Mouse (Mus musculus) CH12.LX (cell line): ENCODE results near the gene Clnk. TPM values are rescaled to one million over a fixed set of nuclear protein-coding genes. Genes with fewer than 3 reads are reported as not detected.

ENCODE experiments used
- DNase-seq: peaks from one replicate; pipeline ENCODE4 v3.0.0-alpha.2; 2013; ENCODE audit errors: extremely low read depth
- H3K27ac ChIP-seq: 2 replicates; pipeline ENCODE4 v1.5.1; 2012; ENCODE audit warnings: low read depth, mild to moderate bottlenecking, control low read depth, moderate library complexity; ENCODE audit not compliant: insufficient read depth
- H3K27me3 ChIP-seq: replicated peaks from 2 replicates; pipeline ENCODE3; 2012; ENCODE audit warnings: inconsistent platforms
- H3K36me3 ChIP-seq, 2 experiments: replicated peaks in 1 of 2; 2 replicates each; pipeline versions ENCODE3 to v1.6.1; 2012; ENCODE audit warnings: inconsistent platforms in 1 of 2, low read length in 1 of 2, mild to moderate bottlenecking in 1 of 2, mixed read lengths in 1 of 2, moderate library complexity in 1 of 2; ENCODE audit not compliant: control insufficient read depth in 1 of 2, insufficient read depth in 1 of 2
- H3K4me1 ChIP-seq, 2 experiments: 2 replicates each; pipeline ENCODE4 v1.6.1; 2012; ENCODE audit warnings: inconsistent platforms in 1 of 2, moderate library complexity in 1 of 2; ENCODE audit not compliant: insufficient read depth in 2 of 2, control insufficient read depth in 1 of 2
- H3K4me2 ChIP-seq: 2 replicates; pipeline ENCODE4 v1.6.1; 2012; ENCODE audit warnings: low read depth, mild to moderate bottlenecking, control low read depth; ENCODE audit not compliant: poor library complexity, insufficient read depth, severe bottlenecking
- H3K4me3 ChIP-seq, 3 experiments: fragments of 150-350 bp in 1 of 3; sonication (generic) in 1 of 3; replicated peaks in 1 of 3; 2 replicates each; pipeline versions ENCODE3 to v1.5.1; 2011 to 2012; ENCODE audit warnings: low read depth in 2 of 3, low read length in 2 of 3, mild to moderate bottlenecking in 2 of 3, moderate library complexity in 2 of 3, control low read depth in 1 of 3, improper control_type of control experiment in 1 of 3, inconsistent platforms in 1 of 3, mixed read lengths in 1 of 3; ENCODE audit not compliant: poor library complexity in 1 of 3
- H3K79me2 ChIP-seq: replicated peaks from 2 replicates; pipeline ENCODE4 v1.6.1; 2012; ENCODE audit warnings: mild to moderate bottlenecking, moderate library complexity; ENCODE audit not compliant: control insufficient read depth, poor library complexity, insufficient read depth, severe bottlenecking; ENCODE audit errors: extremely low read depth
- H3K9ac ChIP-seq: 2 replicates; pipeline ENCODE4 v1.6.1; 2012; ENCODE audit warnings: low read depth, mild to moderate bottlenecking, control low read depth, moderate library complexity; ENCODE audit not compliant: insufficient read depth
- H3K9me3 ChIP-seq: replicated peaks from 2 replicates; pipeline ENCODE3; 2012; ENCODE audit warnings: low read length, inconsistent platforms, mixed read lengths
- CTCF ChIP-seq, 2 experiments: IDR thresholded peaks in 1 of 2; conservative IDR thresholded peaks in 1 of 2; 2 replicates each; pipeline ENCODE4 v1.5.1; 2011 to 2012; ENCODE audit warnings: low read depth in 2 of 2, low read length in 2 of 2, improper control_type of control experiment in 1 of 2, inconsistent platforms in 1 of 2, mild to moderate bottlenecking in 1 of 2, moderate library complexity in 1 of 2
- E2F4 ChIP-seq: IDR thresholded peaks from 2 replicates; pipeline ENCODE4 v1.6.1; 2011; ENCODE audit warnings: low read depth, low read length, improper control_type of control experiment; ENCODE audit not compliant: insufficient replicate concordance
- ELF1 ChIP-seq: IDR thresholded peaks from 2 replicates; pipeline ENCODE4 v1.6.1; 2014; ENCODE audit warnings: low read depth, mild to moderate bottlenecking, inconsistent platforms, low read length, improper control_type of control experiment
- EP300 ChIP-seq: IDR thresholded peaks from 2 replicates; pipeline ENCODE4 v1.6.1; 2011; ENCODE audit warnings: low read length, improper control_type of control experiment
- ETS1 ChIP-seq: conservative IDR thresholded peaks from 2 replicates; pipeline ENCODE4 v1.6.1; 2012; ENCODE audit warnings: low read depth, mild to moderate bottlenecking, inconsistent platforms, low read length, improper control_type of control experiment, moderate library complexity
- GABPA ChIP-seq: IDR thresholded peaks from 2 replicates; pipeline ENCODE4 v1.6.1; 2012; ENCODE audit warnings: low read depth, low read length, improper control_type of control experiment, inconsistent platforms; ENCODE audit not compliant: insufficient replicate concordance
- IRF4 ChIP-seq: IDR thresholded peaks from 2 replicates; pipeline ENCODE4 v1.6.1; 2014; ENCODE audit warnings: low read depth, mild to moderate bottlenecking, inconsistent platforms, low read length, improper control_type of control experiment
- JUN ChIP-seq: IDR thresholded peaks from 2 replicates; pipeline ENCODE4 v1.6.1; 2011; ENCODE audit warnings: low read depth, mild to moderate bottlenecking, low read length, improper control_type of control experiment, moderate library complexity; ENCODE audit not compliant: insufficient read depth
- KAT2A ChIP-seq: IDR thresholded peaks from 2 replicates; pipeline ENCODE4 v1.6.1; 2012; ENCODE audit warnings: low read length, improper control_type of control experiment, inconsistent platforms; ENCODE audit not compliant: insufficient replicate concordance
- MAFK ChIP-seq: IDR thresholded peaks from 2 replicates; pipeline ENCODE4 v1.6.1; 2011; ENCODE audit warnings: low read length, improper control_type of control experiment; ENCODE audit not compliant: insufficient replicate concordance
- MAX ChIP-seq: IDR thresholded peaks from 2 replicates; pipeline ENCODE4 v1.6.1; 2011; ENCODE audit warnings: low read length, improper control_type of control experiment
- MYC ChIP-seq: IDR thresholded peaks from 2 replicates; pipeline ENCODE4 v1.6.1; 2011; ENCODE audit warnings: low read depth, mild to moderate bottlenecking, improper control_type of control experiment, low read length
- NRF1 ChIP-seq: IDR thresholded peaks from 2 replicates; pipeline ENCODE4 v1.6.1; 2014; ENCODE audit warnings: low read depth, mild to moderate bottlenecking, inconsistent platforms, low read length, improper control_type of control experiment, moderate library complexity
- POLR2AphosphoS2 ChIP-seq: IDR thresholded peaks from 2 replicates; pipeline ENCODE4 v1.6.1; 2011; ENCODE audit warnings: low read depth, low read length, improper control_type of control experiment
- RAD21 ChIP-seq: IDR thresholded peaks from 2 replicates; pipeline ENCODE4 v1.6.1; 2011; ENCODE audit warnings: low read depth, mild to moderate bottlenecking, low read length, improper control_type of control experiment, moderate library complexity
- TBP ChIP-seq: conservative IDR thresholded peaks from 2 replicates; pipeline ENCODE4 v1.6.1; 2011; ENCODE audit warnings: low read depth, low read length, improper control_type of control experiment
- UBTF ChIP-seq: IDR thresholded peaks from 2 replicates; pipeline ENCODE4 v1.6.1; 2012; ENCODE audit warnings: low read depth, mild to moderate bottlenecking, inconsistent platforms, low read length, improper control_type of control experiment, moderate library complexity
- USF2 ChIP-seq: conservative IDR thresholded peaks from 2 replicates; pipeline ENCODE4 v1.6.1; 2011; ENCODE audit warnings: low read depth, low read length, improper control_type of control experiment
- ZC3H11A ChIP-seq: IDR thresholded peaks from 2 replicates; pipeline ENCODE4 v1.6.1; 2012; ENCODE audit warnings: low read depth, mild to moderate bottlenecking, inconsistent platforms, low read length, improper control_type of control experiment
- ZMIZ1 ChIP-seq: IDR thresholded peaks from 2 replicates; pipeline ENCODE4 v1.6.1; 2012; ENCODE audit warnings: low read depth, mild to moderate bottlenecking, inconsistent platforms, low read length, improper control_type of control experiment
- dilution Hi-C: fragments of 300-500 bp; cut with MboI; formaldehyde crosslinking; loops from 2 replicates; pipeline ENCODE4 v1.14.3; 2020; ENCODE audit warnings: low sequenced_read_pairs; ENCODE audit not compliant: extremely low pct_unique_long_range_greater_than_20kb, extremely low pct_ligation_motif_present
- in situ Hi-C: fragments of 300-500 bp; cut with MboI; formaldehyde crosslinking; loops from 3 replicates; pipeline ENCODE4 v1.14.3; 2019; ENCODE audit warnings: low sequenced_read_pairs, low pct_ligation_motif_present, low pct_unique_long_range_greater_than_20kb, mixed read lengths
- polyA plus RNA-seq: library from polyadenylated mRNA; unstranded; fragments of >175 nt; gene quantifications from 2 replicates; pipeline ENCODE4 v1.2.1, GENCODE M21; 2012; ENCODE audit warnings: low read depth; ENCODE audit not compliant: insufficient read length
- total RNA-seq, 2 experiments: library from RNA; depleted of rRNA; stranded (reverse); fragments of 300-350 nt in 1 of 2; fragments of >200 nt in 1 of 2; gene quantifications; 2 replicates each; pipeline ENCODE4 v1.2.3; 2012 to 2014

The Clnk gene
- total and polyA plus RNA-seq, 3 experiments = not detected

DNA sequence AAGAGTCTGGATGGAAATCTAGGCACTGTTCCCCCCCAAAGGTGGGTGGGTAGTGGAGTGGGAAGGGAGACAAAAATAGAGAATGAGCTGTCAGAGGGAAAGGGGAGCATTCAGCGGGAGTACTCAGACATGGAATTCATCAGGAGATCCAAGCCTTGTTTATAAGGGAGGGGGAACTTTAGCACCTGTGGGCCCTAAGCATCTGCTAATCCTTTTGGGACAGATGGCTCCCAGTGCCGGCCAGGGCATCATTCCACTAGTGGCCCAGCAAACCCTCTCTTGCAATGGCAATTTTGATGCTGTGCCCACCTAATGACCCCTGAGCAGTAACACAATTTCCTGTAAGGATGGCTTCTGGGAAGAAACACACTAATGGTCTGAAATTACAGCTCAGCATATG, 5.0 kb downstream of the Clnk start:
- no peak overlapping the region for H3K27ac ChIP-seq
- H3K4me2 ChIP-seq = no peak overlapping the region
- no peaks in the 10 kb centered on the region for H3K27me3 ChIP-seq
- DNase-seq = no peak
- dilution Hi-C loops (no loop called here), in situ Hi-C loops (no loop called here)
- H3K4me3 ChIP-seq = no peak overlapping the region
- H3K9ac ChIP-seq = no peak overlapping the region
- H3K36me3 ChIP-seq = no peaks in the 10 kb centered on the region
- peaks cover 0 to 3% of the 10 kb centered on the region in 2 experiments; a peak in 1 of 4 replicates for H3K4me1 ChIP-seq
- TF ChIP-seq TBP (no peak), CTCF (conservative IDR thresholded peaks at IDR 0.05 in 1 of 2, IDR thresholded peaks at IDR 0.05 in 1 of 2; ENCODE audit: low read depth in 2 of 2, low read length in 2 of 2) (no peak)
- no peaks in the 10 kb centered on the region for H3K9me3 ChIP-seq
- H3K79me2 ChIP-seq = no peaks in the 10 kb centered on the region

DNA sequence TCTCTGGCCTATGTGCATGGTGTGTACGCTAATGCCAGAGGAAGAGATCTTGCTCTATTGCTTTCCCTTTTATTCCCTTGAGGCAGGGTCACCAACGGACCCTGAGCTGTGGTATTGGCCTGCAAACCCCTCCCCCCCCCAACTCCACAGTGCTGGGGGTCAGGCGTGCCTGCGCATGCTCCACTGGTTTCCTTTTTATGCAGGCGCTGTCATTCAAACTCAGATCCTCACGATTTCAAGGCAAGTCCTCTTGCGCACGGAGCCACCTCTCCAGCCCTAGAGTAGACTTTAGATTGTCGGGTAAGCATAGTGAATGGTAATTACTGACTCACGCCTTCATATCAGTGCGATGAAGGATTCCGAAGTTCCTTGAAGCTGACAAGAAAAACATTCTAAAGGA, 6.1 kb downstream of the Clnk start:
- H3K79me2 ChIP-seq = no peaks in the 10 kb centered on the region
- no peak for DNase-seq
- in situ Hi-C loops = no loop called here

DNA sequence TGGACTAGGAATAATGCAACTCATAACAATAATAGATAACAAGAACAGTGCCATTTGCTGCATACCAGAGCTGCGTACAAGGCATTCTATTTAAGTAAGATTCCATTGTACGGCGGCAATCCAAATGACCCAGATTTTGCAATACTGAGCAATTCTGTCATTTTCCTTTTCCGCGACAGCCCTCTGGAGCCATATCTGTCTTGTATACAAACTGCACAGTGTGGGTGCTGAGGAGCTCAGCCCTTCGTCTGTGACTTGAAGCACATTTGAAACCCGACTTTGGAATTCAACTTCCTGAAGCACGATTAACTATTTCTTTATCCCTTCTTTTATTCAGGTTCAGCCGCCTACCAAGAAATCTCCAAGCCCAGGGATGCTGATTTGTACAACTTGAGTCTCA, 6.6 kb downstream of the Clnk start:
- Histone ChIP-seq H3K79me2 (no peaks in the 10 kb centered on the region), H3K36me3 (no peaks in the 10 kb centered on the region), H3K4me1 (peaks cover 0 to 4% of the 10 kb centered on the region in 2 experiments; a peak in 1 of 4 replicates), H3K27me3 (no peaks in the 10 kb centered on the region), H3K9ac (no peak overlapping the region), H3K4me3 (no peak overlapping the region)
- dilution Hi-C loops = no loop called here
- no peak for TF ChIP-seq E2F4
- TF ChIP-seq, all 38 proteins: peak for 0
- Histone ChIP-seq H3K27ac (no peak overlapping the region), H3K9me3 (no peaks in the 10 kb centered on the region), H3K4me2 (no peak overlapping the region)
- in situ Hi-C loops = no loop called here
- no peak for DNase-seq

More for the DNA sequence above, 6.1 kb downstream of the Clnk start:
- dilution Hi-C loops = no loop called here
- H3K4me1 ChIP-seq = peaks cover 0 to 3% of the 10 kb centered on the region in 2 experiments; a peak in 1 of 4 replicates
- H3K27ac ChIP-seq = no peak overlapping the region
- no peak for TF ChIP-seq ZC3H11A
- H3K9ac ChIP-seq = no peak overlapping the region
- H3K36me3 ChIP-seq = no peaks in the 10 kb centered on the region
- H3K4me2 ChIP-seq = no peak overlapping the region
- no peaks in the 10 kb centered on the region for H3K27me3 ChIP-seq
- no peak overlapping the region for H3K4me3 ChIP-seq
- H3K9me3 ChIP-seq = no peaks in the 10 kb centered on the region

DNA sequence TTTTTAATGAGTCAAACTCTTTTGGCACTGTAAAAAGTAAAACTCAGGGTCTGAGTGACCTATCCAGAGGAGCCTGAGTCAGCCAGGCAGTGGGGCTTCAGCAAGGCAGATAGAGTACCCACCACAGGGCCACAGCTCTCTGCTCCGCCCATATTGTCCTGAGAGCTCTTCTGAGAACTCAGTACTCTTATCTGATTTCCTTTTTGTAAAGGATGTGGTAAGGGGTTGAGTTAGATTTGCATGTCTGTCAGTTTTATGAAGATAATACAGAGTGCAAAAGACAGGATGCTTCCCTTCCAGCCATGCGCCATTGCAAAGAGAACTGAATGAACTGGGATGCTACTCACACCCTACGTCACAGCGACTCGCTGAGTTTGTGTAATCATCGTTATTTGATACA, 12.0 kb downstream of the Clnk start:
- H3K9me3 ChIP-seq = no peaks in the 10 kb centered on the region
- peaks cover 0 to 7% of the 10 kb centered on the region in 2 experiments; a peak in 1 of 4 replicates for H3K4me1 ChIP-seq
- no peaks in the 10 kb centered on the region for H3K36me3 ChIP-seq
- DNase-seq = no peak
- no peak overlapping the region for H3K27ac ChIP-seq
- no peak overlapping the region for H3K9ac ChIP-seq
- H3K27me3 ChIP-seq = no peaks in the 10 kb centered on the region
- dilution Hi-C loops (no loop called here), in situ Hi-C loops (no loop called here)
- H3K79me2 ChIP-seq = no peaks in the 10 kb centered on the region
- no peak overlapping the region for H3K4me2 ChIP-seq
- no peak overlapping the region for H3K4me3 ChIP-seq
- TF ChIP-seq RAD21 (no peak), USF2 (no peak), UBTF (no peak), MAX (no peak), GABPA (no peak), ELF1 (no peak), JUN (no peak), KAT2A (no peak), MYC (no peak), EP300 (no peak), ZMIZ1 (no peak), NRF1 (no peak), POLR2AphosphoS2 (no peak), MAFK (no peak), ETS1 (no peak), IRF4 (no peak)
